In the genomic region with DNA sequence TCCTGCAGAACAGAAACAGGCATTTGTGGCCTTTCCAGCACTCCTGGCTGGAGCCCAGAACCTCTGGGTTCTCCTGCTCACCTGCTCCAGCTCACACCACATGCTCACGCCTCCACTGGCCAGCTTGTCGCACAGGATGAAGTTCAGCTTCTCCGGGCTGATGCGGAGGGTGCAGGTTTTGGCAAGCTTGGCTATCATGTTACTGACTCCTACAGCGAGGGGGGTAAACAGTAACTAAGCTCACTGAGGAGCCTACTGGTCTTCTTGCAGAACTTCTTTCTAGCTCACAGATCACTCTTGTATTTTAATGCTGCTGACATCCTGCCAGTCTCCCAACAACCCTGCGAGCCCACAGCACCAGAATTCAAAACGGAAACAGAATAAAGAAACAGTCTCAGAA, we compare ENCODE assay signal across 8 mouse cellular contexts. TPM values are rescaled to one million over a fixed set of nuclear protein-coding genes. Genes with fewer than 3 reads are reported as not detected.
DNase-seq lines count a peak whose midpoint lies in the region; ATAC-seq and TF ChIP-seq lines count a peak whose summit lies in the region.

No protein-coding gene starts in this region.

- peak overlapping the region; percentile 70 for H3K4me2 ChIP-seq in heart, embryonic 11.5 days
- peak overlapping the region; percentile 89 for H3K4me2 ChIP-seq in heart, embryonic 16.5 days (ENCODE audit: low read depth, low read length)

- H3K4me1 ChIP-seq in heart, embryonic 11.5 days (ENCODE audit: control insufficient read depth, insufficient read depth, low read length) = peaks cover 8% of the 10 kb centered on the region
- peaks cover 25% of the 10 kb centered on the region for H3K4me1 ChIP-seq in G1E (ENCODE audit: insufficient read depth, low read depth, low read length)
- H3K4me1 ChIP-seq in heart, embryonic 16.5 days (ENCODE audit: control insufficient read depth, insufficient read depth, low read length) = peaks cover 11% of the 10 kb centered on the region

- intact Hi-C loops in heart, postnatal 25 days (cut with DNase I) = loop anchor here (5.0 kb wide), 2 partner anchors 37 to 107 kb away; a partner anchor contains a TSS

- peak; percentile 72 for ATAC-seq in heart, embryonic 11.5 days (replicated peaks; ENCODE audit: insufficient number of reproducible peaks, low FRiP score, low TSS enrichment)
- peak; percentile 37 for ATAC-seq in G1E (ENCODE audit: extremely low read depth, insufficient number of reproducible peaks, low FRiP score, poor library complexity, severe bottlenecking)
- peak; percentile 59; the same call in 1 of the 2 replicates for ATAC-seq in heart, embryonic 16.5 days (replicated peaks; ENCODE audit: extremely low read depth, insufficient read depth, low FRiP score)
- ATAC-seq in megakaryocyte progenitor cell, adult 5-6 weeks (replicated peaks; ENCODE audit: poor library complexity) = peak; percentile 59

- H3K27me3 ChIP-seq in heart, embryonic 11.5 days (ENCODE audit: control insufficient read depth, insufficient read depth, low read length) = no peaks in the 10 kb centered on the region
- H3K27me3 ChIP-seq in G1E (ENCODE audit: insufficient read depth, low read length) = peaks cover 2% of the 10 kb centered on the region; the same call in 1 of the 2 replicates
- H3K27me3 ChIP-seq in heart, embryonic 16.5 days (ENCODE audit: control insufficient read depth, insufficient read depth, low read length) = no peaks in the 10 kb centered on the region

- H3K4me3 ChIP-seq in heart, embryonic 11.5 days (ENCODE audit: low read depth, low read length) = peak overlapping the region; percentile 82
- H3K4me3 ChIP-seq in G1E (ENCODE audit: low read depth, low read length) = peak overlapping the region; percentile 96
- H3K4me3 ChIP-seq in heart, embryonic 16.5 days (ENCODE audit: low read length) = peak overlapping the region; percentile 78

- peak overlapping the region; percentile 90 for H3K27ac ChIP-seq in heart, embryonic 11.5 days (ENCODE audit: low read depth, low read length)
- peak overlapping the region; percentile 90 for H3K27ac ChIP-seq in heart, embryonic 16.5 days (ENCODE audit: low read length)

- no peak for TF ChIP-seq CTCF in G1E (IDR thresholded peaks at IDR 0.05; ENCODE audit: low read depth, low read length)

- DNase-seq in heart, postnatal 25 days (ENCODE audit: low spot score) = no peak
- peak; percentile 5 for DNase-seq in G1E (ENCODE audit: low spot score)
- peak; percentile 74 for DNase-seq in embryo, embryonic 10.5 days (ENCODE audit: low spot score)
- DNase-seq in kidney, postnatal 25 days = peak; percentile 78 to 92
- DNase-seq in urinary bladder, adult 2 months (ENCODE audit: low spot score) = peak; percentile 23

- 0 out of 2 replicates have a peak, but pooled peaks cover 5% of the 10 kb centered on the region for H3K36me3 ChIP-seq in heart, embryonic 11.5 days (ENCODE audit: control insufficient read depth, insufficient read depth, low read length)
- peaks cover 35% of the 10 kb centered on the region for H3K36me3 ChIP-seq in G1E (replicated peaks)
- H3K36me3 ChIP-seq in heart, embryonic 16.5 days (ENCODE audit: control insufficient read depth, insufficient read depth) = peaks cover 16% of the 10 kb centered on the region

- WGBS in heart, embryonic 11.5 days (ENCODE audit: insufficient replicate concordance) = 0% methylated on average over 7 of the region's 7 CpGs
- WGBS in heart, embryonic 16.5 days = 0% methylated on average over 7 of the region's 7 CpGs

- H3K9ac ChIP-seq in heart, embryonic 11.5 days (ENCODE audit: low read depth, low read length) = peak overlapping the region; percentile 96
- H3K9ac ChIP-seq in heart, embryonic 16.5 days (ENCODE audit: low read length) = peak overlapping the region; percentile 89

- H3K9me3 ChIP-seq in heart, embryonic 11.5 days (replicated peaks; ENCODE audit: control insufficient read depth, low read length) = no peaks in the 10 kb centered on the region
- H3K9me3 ChIP-seq in G1E (replicated peaks) = no peaks in the 10 kb centered on the region
- H3K9me3 ChIP-seq in heart, embryonic 16.5 days (replicated peaks; ENCODE audit: control insufficient read depth, low read length) = no peaks in the 10 kb centered on the region

RNA-seq across cellular contexts. Expression of a gene that starts 0.6 kb away (rescaled TPM):
- polyA plus RNA-seq in heart, embryonic 11.5 days (2014; fragmentation: Nextera tagmentation; extraction: Ambion mirVana) = 14.5 and 15.7 TPM in 2 replicates
- total RNA-seq in heart, postnatal 25 days (2021) = 10 to 100 TPM; 12.1 TPM
- total RNA-seq in G1E (2014; fragmentation: Nextera tagmentation) (39.1 and 59.9 TPM in 2 replicates), G1E (2017) (26.4 and 27.5 TPM in 2 replicates)
- polyA plus RNA-seq in G1E (2012) = 6.9 and 10.2 TPM in 2 replicates
- 13.2 and 13.3 TPM in 2 replicates for polyA plus RNA-seq in heart, embryonic 16.5 days (2015; fragmentation: Nextera tagmentation; extraction: Ambion mirVana)
- 21.2 and 29.5 TPM in 2 replicates for total RNA-seq in megakaryocyte progenitor cell, adult 5-6 weeks (2015)
- 17.5 and 23.7 TPM in 2 replicates for total RNA-seq in megakaryocyte progenitor cell, adult 5-6 weeks (2017)
- polyA plus RNA-seq in urinary bladder, adult 2 months (2012; rRNA removed) = 8.7 and 9.3 TPM in 2 replicates

RNA-seq across cellular contexts. Expression of a gene that starts 37.4 kb away (rescaled TPM):
- polyA plus RNA-seq in heart, embryonic 11.5 days (2014; fragmentation: Nextera tagmentation; extraction: Ambion mirVana) = 0.07 TPM in 1 of 2 replicates, not detected in the other
- not detected for total RNA-seq in heart, postnatal 25 days (2021)
- total RNA-seq in G1E (2014; fragmentation: Nextera tagmentation) (0.10 TPM in 1 of 2 replicates, not detected in the other), G1E (2017) (0.16 and 0.41 TPM in 2 replicates)
- not detected in 2 replicates for polyA plus RNA-seq in G1E (2012)
- 0.06 and 0.16 TPM in 2 replicates for polyA plus RNA-seq in heart, embryonic 16.5 days (2015; fragmentation: Nextera tagmentation; extraction: Ambion mirVana)
- total RNA-seq in megakaryocyte progenitor cell, adult 5-6 weeks (2015) = 0.02 TPM in 1 of 2 replicates, not detected in the other
- total RNA-seq in megakaryocyte progenitor cell, adult 5-6 weeks (2017) = not detected in 2 replicates
- polyA plus RNA-seq in urinary bladder, adult 2 months (2012; rRNA removed) = 0.01 and 0.03 TPM in 2 replicates

RNA-seq across cellular contexts. Expression of a gene that starts 38.0 kb away (rescaled TPM):
- polyA plus RNA-seq in heart, embryonic 11.5 days (2014; fragmentation: Nextera tagmentation; extraction: Ambion mirVana) = 2.7 TPM in 2 replicates
- under 1 TPM; 0.57 to 0.61 TPM for total RNA-seq in heart, postnatal 25 days (2021)
- total RNA-seq in G1E (2014; fragmentation: Nextera tagmentation) (2.0 TPM in 2 replicates), G1E (2017) (2.6 and 3.0 TPM in 2 replicates)
- polyA plus RNA-seq in G1E (2012) = 0.29 and 0.30 TPM in 2 replicates
- polyA plus RNA-seq in heart, embryonic 16.5 days (2015; fragmentation: Nextera tagmentation; extraction: Ambion mirVana) = 5.5 and 6.0 TPM in 2 replicates
- 0.51 TPM in 1 of 2 replicates, not detected in the other for total RNA-seq in megakaryocyte progenitor cell, adult 5-6 weeks (2015)
- 0.88 TPM in 1 of 2 replicates, not detected in the other for total RNA-seq in megakaryocyte progenitor cell, adult 5-6 weeks (2017)
- 0.49 and 0.77 TPM in 2 replicates for polyA plus RNA-seq in urinary bladder, adult 2 months (2012; rRNA removed)

RNA-seq across cellular contexts. Expression of a gene that starts 38.4 kb away (rescaled TPM):
- polyA plus RNA-seq in heart, embryonic 11.5 days (2014; fragmentation: Nextera tagmentation; extraction: Ambion mirVana) = 0.49 TPM in 1 of 2 replicates, not detected in the other
- total RNA-seq in heart, postnatal 25 days (2021) = 1 to 10 TPM; 1.8 to 2.4 TPM
- total RNA-seq in G1E (2014; fragmentation: Nextera tagmentation) = not detected in 2 replicates
- 0.11 and 0.17 TPM in 2 replicates for total RNA-seq in G1E (2017)
- not detected in 2 replicates for polyA plus RNA-seq in G1E (2012)
- polyA plus RNA-seq in heart, embryonic 16.5 days (2015; fragmentation: Nextera tagmentation; extraction: Ambion mirVana) = 0.85 and 1.2 TPM in 2 replicates
- not detected in 2 replicates for total RNA-seq in megakaryocyte progenitor cell, adult 5-6 weeks (2015)
- total RNA-seq in megakaryocyte progenitor cell, adult 5-6 weeks (2017) = not detected in 2 replicates
- 0.14 TPM in 1 of 2 replicates, not detected in the other for polyA plus RNA-seq in urinary bladder, adult 2 months (2012; rRNA removed)
